Mouse (Mus musculus): ENCODE measurements around the gene 5830473C10Rik.

GRCm38 (mm10) chr5:90641218-90641610 is 80.3 kb downstream of the 5830473C10Rik start:
- no peak for TF ChIP-seq GATA1 (IDR thresholded peaks at IDR 0.05; ENCODE audit: low read length)
- no peak for TF ChIP-seq TAL1 (IDR thresholded peaks at IDR 0.05; ENCODE audit: low read length)

Measured in erythroblast, embryonic 14.5 days (primary cell).